Mouse (Mus musculus) cerebellum, adult 2 months (tissue): Measurements from ENCODE around the gene Itih2.

Experiments
- CTCF ChIP-seq: fragments of 200-500 bp; IDR thresholded peaks from 2 replicates; pipeline ENCODE4 v1.5.1; 2011; ENCODE audit warnings: low read depth, mild to moderate bottlenecking, control low read depth, low read length, moderate library complexity, borderline replicate concordance; ENCODE audit not compliant: insufficient read depth
- POLR2A ChIP-seq: fragments of 200-500 bp; IDR thresholded peaks from 2 replicates; pipeline ENCODE4 v1.6.1; 2011; ENCODE audit warnings: low read length, control low read depth, borderline replicate concordance; ENCODE audit not compliant: insufficient read depth

DNA sequence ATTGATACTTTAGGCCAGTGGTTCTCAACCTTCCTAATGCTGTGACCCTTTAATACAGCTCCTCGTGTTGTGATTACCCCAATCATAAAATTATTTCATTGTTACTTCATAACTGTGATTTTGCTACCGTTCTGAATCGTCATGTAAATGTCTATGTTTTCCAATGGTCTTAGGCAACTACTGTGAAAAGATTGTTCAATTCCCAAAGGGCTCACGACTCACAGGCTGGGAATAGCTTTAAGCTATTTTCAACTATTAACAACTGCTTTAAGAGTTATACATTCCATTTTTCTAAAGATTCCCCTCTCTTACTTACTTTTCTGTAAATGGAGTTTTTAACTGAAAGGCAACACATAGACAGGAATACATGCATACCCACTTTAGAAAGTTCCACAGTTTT, 30.8 kb upstream of the Itih2 start:
- TF ChIP-seq CTCF = no peak
- TF ChIP-seq POLR2A = no peak
